Mouse (Mus musculus): ENCODE results near the gene Lrrc4c.

GRCm38 (mm10) chr2:97284986-97285385 is 967.0 kb downstream of the Lrrc4c start:
- TF ChIP-seq CTCF (IDR thresholded peaks at IDR 0.05; ENCODE audit: low read depth) (no peak), EP300 (optimal IDR thresholded peaks at IDR 0.05) (no peak)
